Mouse (Mus musculus) spleen, adult 2 months (tissue): ENCODE results near the gene Mcat.

Experiments used
- CTCF ChIP-seq: fragments of 200-500 bp; IDR thresholded peaks from 2 replicates; pipeline ENCODE4 v1.5.1; 2011; ENCODE audit warnings: mild to moderate bottlenecking, inconsistent platforms; ENCODE audit not compliant: insufficient read depth, insufficient read length, insufficient replicate concordance; ENCODE audit errors: extremely low read depth
- POLR2A ChIP-seq: fragments of 200-500 bp; IDR thresholded peaks from 2 replicates; pipeline ENCODE4 v1.6.1; 2011; ENCODE audit warnings: low read depth, low read length, inconsistent platforms

DNA sequence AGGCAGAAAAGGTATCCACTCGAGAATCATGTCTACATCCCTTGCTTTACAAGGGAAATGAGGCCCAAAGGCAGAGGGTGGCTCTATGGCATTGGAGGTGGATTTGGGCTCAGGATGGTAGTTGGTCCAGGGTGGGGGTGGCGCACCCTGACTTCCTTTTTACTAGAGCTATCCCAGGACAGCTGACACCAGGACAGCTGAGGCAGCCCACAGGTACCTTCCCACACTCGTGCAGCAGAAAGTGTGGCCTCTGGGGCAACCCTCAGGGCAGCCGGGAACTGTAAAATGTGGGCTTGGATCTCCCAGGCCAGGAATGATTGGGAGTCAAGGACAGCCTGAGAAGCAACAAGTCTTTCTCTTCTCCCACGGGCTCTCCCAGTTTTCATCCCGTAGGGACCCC, 28.2 kb upstream of the Mcat start:
- TF ChIP-seq POLR2A, result no peak
- TF ChIP-seq CTCF, result no peak
